Mouse (Mus musculus) left cerebral cortex, adult 2 months (tissue): ENCODE measurements at regions not wholly inside any gene's neighbourhood (a gene's known extent, or its start where the extent isn't known, plus 50 kb on each side); places are given as distances from the start of the nearest gene placed in this dataset.
A peak's percentile ranks its signal among the peaks of the same experiment; 100 is the strongest.

Experiments used
- DNase-seq, 2 experiments: peaks; one replicate each; pipeline ENCODE4 v3.0.0; 2021 to 2022; ENCODE audit warnings: low spot score in 2 of 2, mixed read lengths in 1 of 2; ENCODE audit errors: extremely low spot score in 1 of 2
- H3K27ac ChIP-seq: fragments of 200-600 bp; 2 replicates; pipeline ENCODE4 v1.8.1; 2022
- H3K4me3 ChIP-seq: fragments of 200-600 bp; 2 replicates; pipeline ENCODE4 v1.8.1; 2022
- CTCF ChIP-seq: fragments of 200-600 bp; IDR thresholded peaks from 2 replicates; pipeline ENCODE4 v1.8.1; 2022; ENCODE audit warnings: antibody characterized with exemption, mild to moderate bottlenecking, moderate library complexity
- intact Hi-C: fragments of 180-260 bp; cut with DNase I; formaldehyde crosslinking; loops from one replicate; pipeline ENCODE4 v1.15.1; 2025

- H3K27ac ChIP-seq, result no peak overlapping the region
- peak; percentile 87 for TF ChIP-seq CTCF
- H3K4me3 ChIP-seq, result no peak overlapping the region
- intact Hi-C loops, result loop anchor here (2.0 kb wide), 1 partner anchor 213 kb away; no protein-coding TSS in a partner anchor
- peak; percentile 68 to 70 for DNase-seq
These were observed 59.1 kb downstream of the Bmp15 start for GRCm38 (mm10) chrX:6261469-6261868.

GRCm38 (mm10) chrX:6258523-6258922 lies 62.0 kb downstream of the Bmp15 start:
- intact Hi-C loops, result loop anchor here (5.0 kb wide), 1 partner anchor 264 kb away; no protein-coding TSS in a partner anchor
- Histone ChIP-seq H3K4me3 (no peak overlapping the region), H3K27ac (no peak overlapping the region)
- no peak for DNase-seq
- no peak for TF ChIP-seq CTCF

- no peak overlapping the region for H3K4me3 ChIP-seq
- intact Hi-C loops, result no loop called here
- no peak for DNase-seq
- H3K27ac ChIP-seq, result no peak overlapping the region
- TF ChIP-seq CTCF, result peak; percentile 61
These were observed 66.5 kb downstream of the Bmp15 start for GRCm38 (mm10) chrX:6254058-6254457.

- no peak for DNase-seq
- Histone ChIP-seq H3K27ac (no peak overlapping the region), H3K4me3 (no peak overlapping the region)
- intact Hi-C loops, result no loop called here
- TF ChIP-seq CTCF, result no peak
These were observed 67.6 kb downstream of the Bmp15 start for GRCm38 (mm10) chrX:6252873-6253272.
